Mouse (Mus musculus): ENCODE results near the gene Gm3448.

- no peak for TF ChIP-seq CTCF (conservative IDR thresholded peaks at IDR 0.05 in 1 of 2, IDR thresholded peaks at IDR 0.05 in 1 of 2; ENCODE audit: low read depth in 2 of 2, low read length in 2 of 2)
- TF ChIP-seq EP300 (IDR thresholded peaks at IDR 0.05; ENCODE audit: low read length): no peak
- no peak for TF ChIP-seq TCF12 (IDR thresholded peaks at IDR 0.05; ENCODE audit: low read depth, low read length)
- no peak for TF ChIP-seq HCFC1 (IDR thresholded peaks at IDR 0.05; ENCODE audit: low read depth, low read length)
- no peak for TF ChIP-seq ZC3H11A (IDR thresholded peaks at IDR 0.05; ENCODE audit: low read depth, low read length)
- no peak for TF ChIP-seq ELF1 (IDR thresholded peaks at IDR 0.05; ENCODE audit: low read depth, low read length)
These were observed 24.7 kb upstream of the Gm3448 start for GRCm38 (mm10) chr17:15066066-15066465.
